Mouse (Mus musculus) intestine, postnatal 0 days (tissue): ENCODE measurements around the gene Timm22. TPM values are rescaled to one million over a fixed set of nuclear protein-coding genes. Genes with fewer than 3 reads are reported as not detected.
A peak's percentile ranks its signal among the peaks of the same experiment; 100 is the strongest.

Experiments
- ATAC-seq: fragments of 200-750 bp; cut with Nextera tagmentation; 2 replicates; pipeline ENCODE4 v1.8.0; 2017; ENCODE audit warnings: mild to moderate bottlenecking, moderate TSS enrichment, moderate library complexity
- H3K27ac ChIP-seq: fragments of 300-500 bp; sonication (generic); 2 replicates; pipeline ENCODE4 v1.5.1; 2014; ENCODE audit warnings: mild to moderate bottlenecking, low read depth, low read length, moderate library complexity
- H3K27me3 ChIP-seq: fragments of 300-500 bp; sonication (generic); replicated peaks from 2 replicates; pipeline ENCODE4 v1.6.1; 2014; ENCODE audit warnings: low read length, mixed read lengths; ENCODE audit not compliant: control insufficient read depth, insufficient read depth
- H3K36me3 ChIP-seq: fragments of 300-500 bp; sonication (generic); 2 replicates; pipeline ENCODE4 v1.6.1; 2014; ENCODE audit warnings: mild to moderate bottlenecking, moderate library complexity; ENCODE audit not compliant: control insufficient read depth, insufficient read depth
- H3K4me1 ChIP-seq: fragments of 300-500 bp; sonication (generic); replicated peaks from 2 replicates; pipeline ENCODE4 v1.6.1; 2014; ENCODE audit warnings: antibody characterized with exemption, low read length, mixed read lengths; ENCODE audit not compliant: control insufficient read depth, insufficient read depth
- H3K4me2 ChIP-seq: fragments of 300-500 bp; sonication (generic); replicated peaks from 2 replicates; pipeline ENCODE4 v1.6.1; 2014; ENCODE audit warnings: low read depth, mild to moderate bottlenecking, moderate library complexity
- H3K4me3 ChIP-seq: fragments of 300-500 bp; sonication (generic); 2 replicates; pipeline ENCODE4 v1.5.1; 2014; ENCODE audit warnings: low read depth, low read length
- H3K9ac ChIP-seq: fragments of 300-500 bp; sonication (generic); 2 replicates; pipeline ENCODE4 v1.6.1; 2014; ENCODE audit warnings: mild to moderate bottlenecking, low read depth, low read length
- H3K9me3 ChIP-seq: fragments of 300-500 bp; sonication (generic); 2 replicates; pipeline ENCODE4 v1.6.1; 2016; ENCODE audit warnings: mixed run types; ENCODE audit not compliant: control insufficient read depth
- CTCF ChIP-seq: sonication (generic); IDR thresholded peaks from 2 replicates; pipeline ENCODE4 v1.5.1; 2016; ENCODE audit warnings: low read depth, mild to moderate bottlenecking, control low read depth, antibody characterized with exemption, moderate library complexity
- WGBS: fragments of 180-500 bp; shearing (Covaris S2); extraction: QIAGEN DNeasy Blood & Tissue Kit; methylation state at CpG from one replicate; pipeline ENCODE4 v1.1.7; 2014; 5-methylcytosine and 5-hydroxymethylcytosine counted together
- polyA plus RNA-seq: library from polyadenylated mRNA; unstranded; fragments of >200 nt; fragmentation: Nextera tagmentation; extraction: Ambion mirVana; gene quantifications from 2 replicates; pipeline ENCODE4 v1.2.1, GENCODE M21; 2015

Timm22 gene
- polyA plus RNA-seq, 1 experiment from 2014 or later, result 95.2 TPM

DNA sequence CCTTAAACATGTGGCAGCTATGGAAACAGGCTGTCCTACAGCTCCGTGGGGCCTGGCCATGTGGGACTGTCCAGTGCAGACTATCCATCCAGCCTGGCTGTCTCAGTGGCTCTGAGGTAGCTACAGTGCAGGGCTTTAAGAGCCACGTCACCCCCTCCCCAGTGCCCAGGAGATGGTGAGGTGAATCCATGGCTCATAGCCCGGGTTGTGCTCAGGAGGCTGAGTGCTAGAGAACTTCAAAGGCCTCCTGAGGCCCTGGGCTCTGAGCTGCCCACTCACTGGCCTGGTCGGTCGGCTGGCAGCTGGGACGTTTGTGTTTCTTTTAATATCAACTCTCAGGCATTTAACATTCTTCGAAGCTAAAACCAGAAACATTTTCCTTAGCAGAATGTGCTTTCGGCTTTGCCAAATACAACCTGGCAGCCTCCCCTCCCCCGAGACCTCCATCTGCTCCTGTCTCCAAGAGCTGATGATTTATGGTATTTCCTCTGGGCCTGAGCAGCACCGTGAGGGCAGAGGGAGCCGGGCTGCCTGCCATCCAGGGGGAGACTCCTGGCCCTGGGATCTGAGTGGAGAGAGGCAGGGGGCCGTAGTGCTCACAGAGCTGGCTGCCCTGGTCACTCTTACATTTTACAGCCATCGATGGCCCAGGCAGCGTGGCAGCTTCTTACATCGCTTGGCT lies 42.9 kb downstream of the Timm22 start:
- Histone ChIP-seq H3K9ac (no peak overlapping the region), H3K4me3 (no peak overlapping the region), H3K9me3 (no peaks in the 10 kb centered on the region), H3K36me3 (peaks cover 61% of the 10 kb centered on the region), H3K4me1 (peaks cover 5% of the 10 kb centered on the region; the same call in 1 of the 2 replicates), H3K27ac (no peak overlapping the region), H3K4me2 (no peak overlapping the region), H3K27me3 (no peaks in the 10 kb centered on the region)
- WGBS, result 42% methylated on average over 15 of the region's 15 CpGs
- TF ChIP-seq CTCF, result no peak
- ATAC-seq, result no peak

DNA sequence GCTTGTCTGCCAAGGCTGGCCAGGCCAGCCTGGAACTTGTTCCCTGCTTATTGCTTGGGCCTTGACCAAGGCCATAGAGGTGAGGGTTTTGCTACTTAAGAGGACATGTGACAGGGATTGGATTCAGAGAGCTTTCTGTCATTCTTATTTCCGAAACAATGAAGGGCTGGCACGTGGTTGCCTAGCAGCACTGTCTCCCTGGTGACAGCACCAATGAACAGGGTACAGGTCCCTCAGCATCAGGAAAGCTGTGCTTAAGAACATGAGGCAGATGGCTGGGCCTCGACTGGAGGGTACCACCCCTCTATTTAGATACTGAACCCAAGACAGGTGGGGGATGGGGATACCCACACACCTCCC lies 43.4 kb downstream of the Timm22 start:
- Histone ChIP-seq H3K4me2 (no peak overlapping the region), H3K9ac (no peak overlapping the region), H3K36me3 (peaks cover 61% of the 10 kb centered on the region), H3K9me3 (no peaks in the 10 kb centered on the region), H3K27me3 (no peaks in the 10 kb centered on the region), H3K4me1 (peaks cover 5% of the 10 kb centered on the region; the same call in 1 of the 2 replicates), H3K4me3 (no peak overlapping the region), H3K27ac (no peak overlapping the region)
- WGBS, result 50% methylated on average over 3 of the region's 3 CpGs
- no peak for ATAC-seq
- no peak for TF ChIP-seq CTCF

DNA sequence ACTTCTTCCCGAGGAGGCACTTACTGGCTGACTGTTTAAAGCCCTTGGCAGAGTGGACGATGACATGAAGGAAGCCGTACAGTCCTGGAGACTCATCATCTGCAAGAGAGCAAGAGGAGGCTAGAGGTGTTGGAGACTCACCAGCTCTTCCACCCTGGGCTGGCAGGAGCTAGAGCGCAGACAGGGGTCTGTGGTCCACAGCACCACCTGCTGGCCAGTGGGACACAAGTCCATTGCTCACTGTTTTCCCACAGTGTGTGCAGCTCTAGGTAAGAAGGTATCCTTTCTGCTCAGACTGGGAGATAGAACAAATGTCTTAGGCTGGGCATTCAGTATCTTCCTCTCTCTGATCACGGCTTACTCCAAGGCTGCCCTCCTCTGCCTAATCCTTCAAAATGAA lies 47.7 kb downstream of the Timm22 start:
- no peak overlapping the region for H3K4me2 ChIP-seq
- no peak overlapping the region for H3K9ac ChIP-seq
- no peaks in the 10 kb centered on the region for H3K9me3 ChIP-seq
- H3K27me3 ChIP-seq, result no peaks in the 10 kb centered on the region
- H3K36me3 ChIP-seq, result peaks cover 74% of the 10 kb centered on the region
- no peak overlapping the region for H3K27ac ChIP-seq
- ATAC-seq, result no peak
- peak; percentile 96 for TF ChIP-seq CTCF
- H3K4me3 ChIP-seq, result no peak overlapping the region
- WGBS, result 64% methylated on average over 5 of the region's 5 CpGs
- no peaks in the 10 kb centered on the region for H3K4me1 ChIP-seq

DNA sequence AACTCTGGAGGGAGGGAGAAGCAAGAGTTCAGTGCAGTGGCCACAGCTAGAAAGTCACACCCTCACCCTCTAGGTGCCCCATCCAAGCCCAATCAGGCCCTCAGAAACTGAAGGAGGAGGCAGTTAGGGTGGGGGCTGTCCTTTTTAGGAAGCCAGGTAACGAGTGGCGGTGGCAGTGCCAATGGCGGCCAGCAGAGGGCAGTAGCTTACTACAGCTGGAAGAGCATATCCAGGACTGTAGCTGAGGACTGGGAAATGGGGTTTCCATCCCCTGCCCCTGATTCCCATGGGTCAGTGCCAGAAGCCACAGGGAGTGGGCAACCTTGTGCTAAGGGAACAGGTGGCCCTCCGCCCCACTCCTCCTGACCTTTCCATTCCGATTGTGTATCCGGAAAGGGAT lies 49.5 kb downstream of the Timm22 start:
- ATAC-seq, result peak; percentile 42
- Histone ChIP-seq H3K4me2 (no peak overlapping the region), H3K9me3 (no peaks in the 10 kb centered on the region), H3K36me3 (peaks cover 71% of the 10 kb centered on the region), H3K4me3 (no peak overlapping the region), H3K27ac (no peak overlapping the region), H3K9ac (no peak overlapping the region), H3K27me3 (no peaks in the 10 kb centered on the region), H3K4me1 (no peaks in the 10 kb centered on the region)
- 23% methylated on average over 6 of the region's 6 CpGs for WGBS
- TF ChIP-seq CTCF, result peak; percentile 99

DNA sequence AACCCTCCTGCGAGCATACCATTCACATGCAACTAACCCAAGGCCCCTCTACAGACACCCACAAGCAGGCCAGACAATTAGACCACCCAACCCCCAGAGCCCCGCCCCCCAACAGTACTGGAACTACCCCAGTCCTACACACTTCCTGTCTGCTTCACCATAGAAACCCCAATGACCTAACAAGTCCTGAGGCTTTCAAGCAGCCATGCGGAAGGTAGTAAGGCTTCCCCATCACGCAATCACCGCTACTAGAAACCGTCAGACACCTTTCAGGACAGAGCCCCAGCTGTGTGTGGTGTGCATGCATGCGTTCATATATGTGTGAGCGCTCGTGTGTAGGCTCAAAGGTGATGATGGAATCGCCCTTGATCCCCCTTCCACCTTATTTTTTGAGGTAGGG lies 50.1 kb downstream of the Timm22 start:
- Histone ChIP-seq H3K4me1 (no peaks in the 10 kb centered on the region), H3K4me3 (no peak overlapping the region), H3K27me3 (no peaks in the 10 kb centered on the region), H3K27ac (no peak overlapping the region), H3K36me3 (peaks cover 70% of the 10 kb centered on the region), H3K4me2 (no peak overlapping the region), H3K9ac (no peak overlapping the region), H3K9me3 (no peaks in the 10 kb centered on the region)
- 78% methylated on average over 10 of the region's 10 CpGs for WGBS
- no peak for ATAC-seq
- no peak for TF ChIP-seq CTCF

DNA sequence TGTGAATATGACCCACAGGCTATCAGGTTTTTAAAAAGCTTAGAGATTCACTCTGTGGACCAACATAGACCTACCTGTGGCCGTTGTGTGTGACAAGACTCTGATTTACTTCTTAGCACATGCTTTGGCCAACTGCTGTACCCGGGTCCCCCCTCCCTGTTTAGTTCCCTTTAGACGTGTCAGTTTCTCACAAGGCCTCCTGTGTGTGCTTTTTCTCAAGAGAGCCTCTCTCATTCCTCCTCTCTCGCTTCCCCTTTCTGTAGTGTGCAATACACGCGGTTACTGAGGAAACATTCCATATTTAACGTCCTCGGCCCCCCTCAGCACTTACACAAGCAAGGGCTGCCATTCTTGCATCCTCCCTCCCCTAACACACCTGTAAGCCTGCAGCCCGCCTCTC lies 52.0 kb downstream of the Timm22 start:
- TF ChIP-seq CTCF, result no peak
- Histone ChIP-seq H3K9ac (no peak overlapping the region), H3K9me3 (no peaks in the 10 kb centered on the region), H3K36me3 (peaks cover 84% of the 10 kb centered on the region), H3K27me3 (no peaks in the 10 kb centered on the region), H3K4me1 (no peaks in the 10 kb centered on the region), H3K4me3 (no peak overlapping the region), H3K4me2 (no peak overlapping the region), H3K27ac (no peak overlapping the region)
- no peak for ATAC-seq
- 79% methylated on average over 9 of the region's 9 CpGs for WGBS

DNA sequence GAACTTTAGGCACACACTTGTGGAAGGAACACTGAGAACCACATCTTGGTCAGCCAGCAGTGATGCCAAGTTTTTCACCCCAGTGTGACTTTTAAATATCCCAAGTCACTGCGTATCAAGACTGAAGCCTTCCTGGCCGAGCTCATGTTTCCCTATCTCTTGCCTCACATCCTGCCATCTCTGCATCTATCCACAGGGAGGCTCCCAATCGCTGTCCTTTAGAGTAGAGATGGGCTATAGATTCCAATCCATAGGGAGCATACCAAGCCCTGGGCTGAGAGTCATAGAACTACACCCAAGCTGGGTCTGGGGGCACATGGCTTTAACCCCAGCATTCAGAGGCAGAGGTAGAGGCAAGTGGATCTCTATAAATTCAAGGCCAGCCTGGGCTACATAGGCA lies 52.7 kb downstream of the Timm22 start:
- peak; percentile 56 for TF ChIP-seq CTCF
- Histone ChIP-seq H3K4me2 (no peak overlapping the region), H3K27ac (no peak overlapping the region), H3K36me3 (peaks cover 81% of the 10 kb centered on the region), H3K9ac (no peak overlapping the region), H3K4me1 (no peaks in the 10 kb centered on the region), H3K9me3 (no peaks in the 10 kb centered on the region), H3K27me3 (no peaks in the 10 kb centered on the region), H3K4me3 (no peak overlapping the region)
- WGBS, result 62% methylated on average over 3 of the region's 3 CpGs
- no peak for ATAC-seq
